ENCODE assay signal across 21 mouse cellular contexts in genomic region chr11:102838126-102838525, GRCm38 (mm10). TPM values are rescaled to one million over a fixed set of nuclear protein-coding genes. Genes with fewer than 3 reads are reported as not detected.
A peak's percentile ranks its signal among the peaks of the same experiment; 100 is the strongest.
DNase-seq lines count a peak whose midpoint lies in the region; ATAC-seq lines count a peak whose summit lies in the region.
"Had no signal": no experiment of that assay in that cellular context is flagged by ENCODE, and none has a peak within 500 bp of the region (broad histone marks: within the 10 kb centered on the region; RNA-seq: fewer than 3 reads in every experiment).

No protein-coding gene starts in this region.

- H3K36me3 ChIP-seq in lung, embryonic 16.5 days (ENCODE audit: control insufficient read depth, insufficient read depth, low read length): peaks cover 38% of the 10 kb centered on the region

- H3K27me3 ChIP-seq in lung, embryonic 16.5 days (ENCODE audit: control insufficient read depth, insufficient read depth, low read depth, low read length): no peaks in the 10 kb centered on the region
- H3K27me3 ChIP-seq: embryonic facial prominence, embryonic 13.5 days; hindbrain, embryonic 15.5 days; limb, embryonic 12.5 days had no signal

- H3K4me3 ChIP-seq in lung, embryonic 16.5 days (ENCODE audit: low read length): no peak overlapping the region
- H3K4me3 ChIP-seq: embryonic facial prominence, embryonic 13.5 days; forebrain, embryonic 10.5 days; hindbrain, embryonic 15.5 days; layer of hippocampus, adult 2 months; limb, embryonic 12.5 days had no signal

- H3K27ac ChIP-seq in lung, embryonic 16.5 days (ENCODE audit: low read length): peak overlapping the region; percentile 32; the same call in 1 of the 2 replicates
- H3K27ac ChIP-seq: embryonic facial prominence, embryonic 13.5 days; forebrain, embryonic 10.5 days; hindbrain, embryonic 15.5 days; layer of hippocampus, adult 2 months; limb, embryonic 12.5 days; liver, embryonic 14.5 days had no signal

- WGBS in lung, embryonic 16.5 days: 67% methylated on average over 2 of the region's 2 CpGs

- peak; percentile 15 for DNase-seq in gastrocnemius, postnatal 10 days
- no peak for DNase-seq in gastrocnemius, postnatal 14 days
- peak; percentile 18 for DNase-seq in kidney, adult 11 months
- DNase-seq in kidney, adult 8-10 months: no peak
- DNase-seq in heart, adult 9 months (ENCODE audit: low spot score in 2 of 2): peak; percentile 56 to 75
- DNase-seq in spleen, postnatal 4 days (ENCODE audit: low spot score in 2 of 2): no peak
- DNase-seq: cerebellum, adult 11-12 months; right cerebral cortex, postnatal 4 days; thymus, adult 2 months had no signal

- no peak overlapping the region for H3K9ac ChIP-seq in lung, embryonic 16.5 days (ENCODE audit: low read length)
- H3K9ac ChIP-seq: embryonic facial prominence, embryonic 13.5 days; hindbrain, embryonic 15.5 days; limb, embryonic 12.5 days; liver, embryonic 14.5 days had no signal

- H3K4me1 ChIP-seq in lung, embryonic 16.5 days (replicated peaks; ENCODE audit: control insufficient read depth, insufficient read depth, low read length): peaks cover 2% of the 10 kb centered on the region; the same call in 1 of the 2 replicates
- H3K4me1 ChIP-seq: forebrain, embryonic 10.5 days; hindbrain, embryonic 15.5 days had no signal

- H3K9me3 ChIP-seq in lung, embryonic 16.5 days (ENCODE audit: control insufficient read depth, low read length): no peaks in the 10 kb centered on the region
- H3K9me3 ChIP-seq: embryonic facial prominence, embryonic 13.5 days; forebrain, embryonic 10.5 days; hindbrain, embryonic 15.5 days; limb, embryonic 12.5 days had no signal

- ATAC-seq in lung, embryonic 16.5 days (ENCODE audit: low read depth): peak; percentile 44; the same call in 1 of the 2 replicates
- no peak for ATAC-seq in erythroblast, adult 5-6 weeks (replicated peaks; ENCODE audit: low FRiP score, poor library complexity, severe bottlenecking)
- ATAC-seq: midbrain, embryonic 16.5 days had no signal

- intact Hi-C loops in gastrocnemius, postnatal 14 days (cut with DNase I; ENCODE audit: low total_unique reads): no loop called here

- no peak overlapping the region for H3K4me2 ChIP-seq in lung, embryonic 16.5 days (ENCODE audit: low read depth, low read length)
- H3K4me2 ChIP-seq: embryonic facial prominence, embryonic 13.5 days; hindbrain, embryonic 15.5 days; limb, embryonic 12.5 days had no signal

RNA-seq across cellular contexts. Expression of gene Higd1b, which starts 2.5 kb away (rescaled TPM):
- 1 to 10 TPM; 2.8 to 4.2 TPM for total RNA-seq in gastrocnemius, postnatal 10 days (2021)
- total RNA-seq in gastrocnemius, postnatal 14 days (2021): 1 to 10 TPM; 4.8 to 8.3 TPM
- polyA plus RNA-seq in lung, embryonic 16.5 days (2015; fragmentation: Nextera tagmentation; extraction: Ambion mirVana): 51.5 and 56.7 TPM in 2 replicates
- not detected in 2 replicates for total RNA-seq in erythroblast, adult 5-6 weeks (2015; ENCODE audit: low replicate concordance)
- not detected in 2 replicates for total RNA-seq in erythroblast, adult 5-6 weeks (2017; ENCODE audit: low replicate concordance)
- total RNA-seq: granulocyte monocyte progenitor cell, adult 5-6 weeks; megakaryocyte, adult 5-6 weeks had no signal
- polyA plus RNA-seq: embryonic facial prominence, embryonic 13.5 days; forebrain, embryonic 10.5 days; limb, embryonic 12.5 days; liver, embryonic 14.5 days; neural tube, embryonic 11.5 days had no signal

RNA-seq across cellular contexts. Expression of gene Gjc1, which starts 18.6 kb away (rescaled TPM):
- total RNA-seq in gastrocnemius, postnatal 10 days (2021): 10 to 100 TPM; 23.7 to 27.6 TPM
- total RNA-seq in gastrocnemius, postnatal 14 days (2021): 10 to 100 TPM; 15.2 to 17.9 TPM
- 60.8 and 65.7 TPM in 2 replicates for polyA plus RNA-seq in lung, embryonic 16.5 days (2015; fragmentation: Nextera tagmentation; extraction: Ambion mirVana)
- not detected in 2 replicates for total RNA-seq in erythroblast, adult 5-6 weeks (2015; ENCODE audit: low replicate concordance)
- total RNA-seq in erythroblast, adult 5-6 weeks (2017; ENCODE audit: low replicate concordance): 0.09 TPM in 1 of 2 replicates, not detected in the other
- total RNA-seq: granulocyte monocyte progenitor cell, adult 5-6 weeks had no signal

RNA-seq across cellular contexts. Expression of gene Eftud2, which starts 42.7 kb away (rescaled TPM):
- 10 to 100 TPM; 49.5 to 52.3 TPM for total RNA-seq in gastrocnemius, postnatal 10 days (2021)
- total RNA-seq in gastrocnemius, postnatal 14 days (2021): 10 to 100 TPM; 31.1 to 31.7 TPM
- polyA plus RNA-seq in lung, embryonic 16.5 days (2015; fragmentation: Nextera tagmentation; extraction: Ambion mirVana): 174 and 183 TPM in 2 replicates
- 49.8 and 53.9 TPM in 2 replicates for total RNA-seq in erythroblast, adult 5-6 weeks (2015; ENCODE audit: low replicate concordance)
- total RNA-seq in erythroblast, adult 5-6 weeks (2017; ENCODE audit: low replicate concordance): 45.0 and 54.5 TPM in 2 replicates

RNA-seq across cellular contexts. Expression of gene Ccdc103, which starts 42.9 kb away (rescaled TPM):
- under 1 TPM in 1 of 2 experiments, not detected in 1; 0.14 TPM for total RNA-seq in gastrocnemius, postnatal 10 days (2021)
- not detected for total RNA-seq in gastrocnemius, postnatal 14 days (2021)
- polyA plus RNA-seq in lung, embryonic 16.5 days (2015; fragmentation: Nextera tagmentation; extraction: Ambion mirVana): 3.9 and 5.4 TPM in 2 replicates
- total RNA-seq in erythroblast, adult 5-6 weeks (2015; ENCODE audit: low replicate concordance): not detected in 2 replicates
- not detected in 2 replicates for total RNA-seq in erythroblast, adult 5-6 weeks (2017; ENCODE audit: low replicate concordance)
- total RNA-seq: granulocyte monocyte progenitor cell, adult 5-6 weeks; megakaryocyte, adult 5-6 weeks had no signal
- polyA plus RNA-seq: thymus, adult 2 months had no signal

RNA-seq across cellular contexts. Expression of gene Fam187a, which starts 46.8 kb away (rescaled TPM):
- not detected for total RNA-seq in gastrocnemius, postnatal 10 days (2021)
- not detected for total RNA-seq in gastrocnemius, postnatal 14 days (2021)
- 0.09 TPM in 1 of 2 replicates, not detected in the other for polyA plus RNA-seq in lung, embryonic 16.5 days (2015; fragmentation: Nextera tagmentation; extraction: Ambion mirVana)
- total RNA-seq in erythroblast, adult 5-6 weeks (2015; ENCODE audit: low replicate concordance): not detected in 2 replicates
- total RNA-seq in erythroblast, adult 5-6 weeks (2017; ENCODE audit: low replicate concordance): not detected in 2 replicates
- total RNA-seq: granulocyte monocyte progenitor cell, adult 5-6 weeks; megakaryocyte, adult 5-6 weeks had no signal
- polyA plus RNA-seq: embryonic facial prominence, embryonic 13.5 days; hindbrain, embryonic 15.5 days; limb, embryonic 12.5 days; midbrain, embryonic 16.5 days; neural tube, embryonic 11.5 days; thymus, adult 2 months had no signal

Comparison
In these comparisons a context has a peak if more than half of its experiments do, and no peak if none do; other contexts are left out.
1. DNase-seq: peak in gastrocnemius, postnatal 10 days (single experiment), kidney, adult 11 months (single experiment) and heart, adult 9 months (2 of 2); none in gastrocnemius, postnatal 14 days (single experiment), kidney, adult 8-10 months (0 of 2) and spleen, postnatal 4 days (0 of 2).
2. RNA of gene Gjc1, which starts 18.6 kb away (total RNA-seq): 23.7 to 27.6 TPM in gastrocnemius, postnatal 10 days and 15.2 to 17.9 TPM in gastrocnemius, postnatal 14 days; 0.09 TPM in erythroblast, adult 5-6 weeks; every median in the first group is over 10 times any median in the second.